Mouse (Mus musculus) G1E (cell line): ENCODE data around the gene Pkd1l1.

Experiments
- CTCF ChIP-seq: IDR thresholded peaks from 2 replicates; pipeline ENCODE4 v1.5.1; 2012; ENCODE audit warnings: low read depth, low read length, inconsistent platforms, mixed read lengths
- GATA1 ChIP-seq: IDR thresholded peaks from 2 replicates; pipeline ENCODE4 v1.6.1; 2012; ENCODE audit warnings: borderline replicate concordance, low read length, inconsistent platforms, mixed read lengths
- GATA2 ChIP-seq: IDR thresholded peaks from 2 replicates; pipeline ENCODE4 v1.6.1; 2012; ENCODE audit warnings: low read depth, low read length, inconsistent platforms, borderline replicate concordance
- POLR2AphosphoS5 ChIP-seq: IDR thresholded peaks from 2 replicates; pipeline ENCODE4 v1.6.1; 2012; ENCODE audit warnings: low read depth, low read length, inconsistent platforms; ENCODE audit not compliant: insufficient replicate concordance
- TAL1 ChIP-seq: conservative IDR thresholded peaks from 2 replicates; pipeline ENCODE4 v1.6.1; 2012; ENCODE audit warnings: low read depth, low read length, inconsistent platforms, mixed read lengths

DNA sequence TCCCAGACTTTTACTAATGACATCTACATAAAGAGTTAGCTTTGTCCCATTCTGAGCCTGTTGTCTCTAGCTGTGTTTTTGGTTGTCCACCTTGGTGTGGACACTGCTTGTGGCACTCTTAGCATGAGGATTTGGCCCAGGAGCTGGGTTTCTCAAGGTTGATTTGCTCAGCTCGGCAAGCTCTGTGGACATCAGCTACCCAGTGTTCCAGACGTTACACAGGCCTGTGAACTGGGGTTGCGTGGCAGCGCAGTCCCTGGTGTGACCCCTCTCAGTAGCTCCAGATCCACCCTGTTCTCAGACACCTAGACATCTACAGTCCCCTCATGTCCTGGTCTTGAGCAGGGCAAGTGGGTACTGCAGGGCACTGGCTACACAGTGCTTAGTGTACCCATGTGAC, 110.6 kb downstream of the Pkd1l1 start:
- TF ChIP-seq CTCF: no peak
- TF ChIP-seq GATA1: no peak
- TF ChIP-seq POLR2AphosphoS5: no peak
- TF ChIP-seq TAL1: no peak
- TF ChIP-seq GATA2: no peak
